Mouse (Mus musculus): ENCODE measurements at regions not wholly inside any gene's neighbourhood (a gene's known extent, or its start where the extent isn't known, plus 50 kb on each side); places are given as distances from the start of the nearest gene placed in this dataset.

GRCm38 (mm10) chr2:45736278-45736677, 619.1 kb upstream of the Zeb2 start:
- DNase-seq: no peak

DNA sequence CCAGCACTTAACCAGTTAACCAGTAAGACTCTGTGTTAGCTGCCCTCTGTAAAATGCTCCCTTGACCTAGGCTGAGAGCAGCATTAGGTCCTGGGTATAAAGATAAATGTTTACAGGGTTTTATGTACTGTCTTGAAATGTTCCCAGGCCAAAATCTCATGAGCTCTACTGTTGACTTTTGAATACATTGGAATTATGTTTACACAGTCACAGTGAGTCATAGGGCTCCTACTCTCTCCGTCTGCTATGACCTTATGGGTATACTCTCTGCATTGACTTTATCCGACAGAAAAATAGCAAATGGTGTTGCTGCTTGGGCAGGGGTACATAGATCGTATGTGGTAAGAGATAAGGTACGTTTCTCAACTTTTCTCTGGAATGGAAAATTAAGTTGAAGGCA, 596.8 kb upstream of the Zeb2 start:
- DNase-seq: no peak

- DNase-seq: no peak
Measured at GRCm38 (mm10) chr2:45707026-45707425, 589.8 kb upstream of the Zeb2 start.

GRCm38 (mm10) chr2:45702511-45702910, 585.3 kb upstream of the Zeb2 start:
- no peak for DNase-seq

- no peak for DNase-seq
Measured at GRCm38 (mm10) chr2:45700578-45700977, 583.4 kb upstream of the Zeb2 start.

DNA sequence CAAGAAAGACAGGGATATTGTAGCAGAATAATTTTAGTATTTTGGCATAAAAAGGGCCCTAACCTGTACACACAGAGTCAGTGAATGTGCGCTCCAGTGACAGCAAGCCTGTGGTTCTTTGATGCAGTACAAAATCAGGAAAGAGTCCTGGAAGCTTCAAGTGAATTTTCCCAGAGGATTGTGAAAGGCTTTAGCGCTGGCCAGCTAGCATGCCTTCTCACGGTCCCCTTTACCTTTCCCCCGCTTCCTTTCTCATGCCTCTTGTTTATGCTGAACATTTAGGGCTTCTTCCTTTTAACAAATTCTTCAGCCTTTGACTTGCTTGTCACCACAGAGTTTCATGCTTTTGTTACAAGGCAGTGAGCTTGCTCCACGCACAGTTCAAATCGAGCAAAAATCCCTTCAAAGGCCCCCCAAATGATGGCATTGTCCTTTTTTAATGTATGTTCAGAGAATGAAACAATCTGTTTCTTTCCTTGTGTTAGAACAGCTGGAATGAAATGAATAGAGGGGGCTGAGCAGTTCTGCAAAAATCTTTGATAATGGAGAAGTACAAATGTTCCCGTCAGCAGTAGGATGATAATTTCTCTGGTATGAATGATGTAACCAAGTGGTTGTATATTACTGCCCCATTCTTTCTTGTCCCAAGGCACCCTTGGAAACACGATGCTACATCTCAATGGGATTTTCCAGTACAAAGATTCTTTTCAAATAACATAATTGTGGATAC, 576.3 kb upstream of the Zeb2 start:
- no peak for DNase-seq

DNA sequence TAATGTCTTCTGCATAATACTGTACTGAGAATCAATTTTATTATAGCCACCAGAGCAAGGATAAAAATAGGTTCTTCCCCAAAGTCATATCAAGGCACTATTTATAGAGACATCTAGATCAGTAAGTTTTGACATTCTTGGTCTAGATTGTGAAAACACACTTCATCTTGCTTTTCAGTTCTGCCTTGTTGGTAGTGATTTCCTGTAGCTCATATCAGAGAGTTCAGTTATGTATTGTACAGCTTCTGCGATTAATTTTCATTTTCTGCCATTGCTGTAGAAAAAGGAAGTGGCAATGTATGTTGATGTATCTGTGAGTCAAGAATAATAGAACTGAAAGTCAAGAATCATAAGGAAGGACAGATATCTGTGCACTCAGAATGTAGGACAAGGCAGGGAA, 575.6 kb upstream of the Zeb2 start:
- DNase-seq: no peak

DNA sequence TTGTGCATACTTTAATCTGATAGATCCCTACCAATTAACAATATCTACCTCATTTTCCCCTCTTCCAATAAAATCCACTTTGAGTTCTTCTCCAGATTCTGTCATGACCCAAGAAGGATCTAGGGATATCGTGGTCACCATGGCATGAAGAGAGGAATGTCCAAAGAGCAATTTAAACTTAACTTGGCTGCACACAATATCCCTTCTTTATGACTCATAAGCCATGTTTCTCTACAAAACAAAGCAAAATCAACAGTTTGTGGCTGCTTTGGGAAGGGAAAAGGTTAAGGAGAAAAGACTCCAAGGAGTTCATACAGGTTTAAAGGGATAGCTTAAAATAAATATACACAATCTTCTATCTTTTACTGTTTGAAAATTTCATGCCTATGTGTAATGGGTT, 571.8 kb upstream of the Zeb2 start:
- no peak for DNase-seq

- DNase-seq: no peak
Measured at GRCm38 (mm10) chr2:45681251-45681650, 564.1 kb upstream of the Zeb2 start.

- no peak for DNase-seq
Measured at GRCm38 (mm10) chr2:45679101-45679895, 562.1 kb upstream of the Zeb2 start.

- DNase-seq: no peak
Measured at GRCm38 (mm10) chr2:45678685-45679084, 561.5 kb upstream of the Zeb2 start.

- DNase-seq: no peak
Measured at GRCm38 (mm10) chr2:45675776-45676175, 558.6 kb upstream of the Zeb2 start.

DNA sequence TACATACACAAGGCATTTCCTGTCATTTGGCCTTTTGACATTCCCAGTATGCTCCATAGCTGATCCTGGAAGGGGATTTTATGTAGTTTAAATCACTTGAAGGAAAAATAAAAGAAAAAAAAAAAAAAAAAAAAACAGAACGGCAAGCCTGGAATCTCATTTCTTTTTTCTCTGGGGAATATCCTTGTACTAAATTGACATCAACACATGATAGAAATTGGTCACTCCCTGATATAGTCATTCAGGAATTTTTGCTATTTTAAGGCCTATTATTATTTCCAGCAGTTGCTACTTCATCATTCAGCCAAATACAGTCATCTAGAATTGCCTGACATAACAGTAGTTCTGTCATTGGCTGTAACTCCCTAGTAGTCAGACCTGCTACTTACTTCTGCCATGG, 538.8 kb upstream of the Zeb2 start:
- no peak for DNase-seq

- no peak for DNase-seq
Measured at GRCm38 (mm10) chr2:45654693-45655092, 537.5 kb upstream of the Zeb2 start.

DNA sequence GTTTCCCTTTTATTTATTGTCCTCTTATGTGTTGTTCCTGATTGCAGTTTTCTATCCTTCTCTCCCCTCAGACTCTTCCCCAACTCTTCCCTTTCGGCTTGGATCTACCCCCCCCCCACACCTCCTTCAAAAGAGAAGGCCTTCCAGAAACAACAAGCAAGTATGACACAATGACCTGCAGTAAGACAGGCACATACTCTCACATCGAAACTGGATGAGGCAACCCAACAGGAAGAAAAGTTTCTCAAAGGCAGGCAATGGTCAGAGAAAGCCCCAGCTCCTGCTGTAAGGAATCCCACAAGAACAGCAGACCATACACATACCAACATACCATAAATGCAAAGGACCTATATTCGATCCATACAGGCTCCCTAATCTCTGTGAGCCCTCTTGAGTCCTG, 535.8 kb upstream of the Zeb2 start:
- no peak for DNase-seq

DNA sequence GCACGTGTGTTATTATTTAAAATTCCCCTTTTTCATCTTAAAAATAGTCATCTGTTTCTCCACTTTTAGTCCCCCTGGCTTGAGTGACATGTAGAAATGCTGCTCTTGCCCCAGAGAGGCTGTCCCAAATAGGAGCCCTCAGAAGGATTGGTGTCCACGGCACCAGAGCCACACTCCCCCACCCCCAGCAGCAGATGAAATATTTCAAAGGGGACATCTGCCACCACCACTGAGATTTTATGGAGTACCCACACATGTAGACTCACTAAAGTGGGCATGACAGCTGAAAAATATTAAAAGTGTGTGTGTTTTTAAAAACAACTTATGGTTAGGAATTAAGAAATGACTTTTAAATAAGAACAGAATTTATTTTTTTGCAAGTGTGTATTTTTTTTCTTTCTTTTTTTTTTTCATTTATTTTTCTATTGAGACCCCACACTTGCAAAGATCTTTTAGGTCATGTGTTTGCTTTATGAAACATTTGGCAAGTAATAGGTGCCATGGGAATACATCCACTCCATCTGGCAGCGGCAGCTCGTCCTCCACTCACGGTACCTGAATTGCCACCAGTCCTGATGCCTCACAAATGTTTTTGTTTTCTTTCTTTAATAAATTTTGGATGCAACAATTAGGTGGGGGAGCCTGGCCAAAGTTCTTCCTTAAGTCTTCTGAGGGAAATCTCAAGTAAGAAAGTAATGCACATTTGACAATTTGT, 533.2 kb upstream of the Zeb2 start:
- no peak for DNase-seq

GRCm38 (mm10) chr2:45647846-45648245, 530.7 kb upstream of the Zeb2 start:
- no peak for DNase-seq

DNA sequence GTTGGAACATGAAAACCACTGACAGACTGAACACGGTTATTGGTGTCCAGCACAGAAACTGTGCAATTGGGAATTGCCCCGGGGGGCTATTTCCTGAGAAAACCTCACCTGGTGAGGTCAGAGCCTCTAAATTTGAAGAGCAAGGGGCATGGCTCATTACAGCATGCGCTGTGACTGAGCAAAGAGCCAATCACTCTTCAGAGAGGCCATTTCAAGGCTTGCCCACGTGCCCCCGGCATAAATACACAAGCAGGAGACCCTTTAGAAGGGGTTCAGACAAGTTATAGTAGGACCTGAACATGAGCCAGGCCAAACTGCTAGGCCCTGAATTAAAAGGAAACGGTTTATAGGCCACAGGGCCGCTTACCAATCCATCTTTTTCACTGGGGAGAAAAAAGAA, 512.9 kb upstream of the Zeb2 start:
- no peak for DNase-seq

DNA sequence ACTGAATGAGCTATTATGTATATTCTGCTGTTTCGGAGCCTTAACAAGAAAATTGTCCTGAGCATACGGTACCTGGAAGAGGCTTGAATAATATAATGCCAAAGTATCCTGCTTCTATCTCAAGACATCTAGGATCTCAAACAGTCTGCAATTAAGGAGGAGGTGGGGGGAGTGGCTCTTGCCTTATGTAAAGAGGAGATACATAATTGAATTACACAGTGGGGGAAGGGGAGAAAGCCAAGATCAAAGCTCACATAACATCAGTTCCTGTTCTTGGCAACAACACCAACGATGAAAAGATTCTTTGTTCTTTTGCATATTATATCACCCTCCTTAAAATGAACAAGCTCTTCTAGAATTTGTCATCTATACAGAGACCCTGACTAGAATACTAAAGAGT, 512.4 kb upstream of the Zeb2 start:
- DNase-seq: no peak

- DNase-seq: no peak
Measured at GRCm38 (mm10) chr2:45623056-45623455, 505.9 kb upstream of the Zeb2 start.

- no peak for DNase-seq
Measured at GRCm38 (mm10) chr2:45608926-45609325, 491.7 kb upstream of the Zeb2 start.

GRCm38 (mm10) chr2:45607393-45607792, 490.2 kb upstream of the Zeb2 start:
- no peak for DNase-seq

DNA sequence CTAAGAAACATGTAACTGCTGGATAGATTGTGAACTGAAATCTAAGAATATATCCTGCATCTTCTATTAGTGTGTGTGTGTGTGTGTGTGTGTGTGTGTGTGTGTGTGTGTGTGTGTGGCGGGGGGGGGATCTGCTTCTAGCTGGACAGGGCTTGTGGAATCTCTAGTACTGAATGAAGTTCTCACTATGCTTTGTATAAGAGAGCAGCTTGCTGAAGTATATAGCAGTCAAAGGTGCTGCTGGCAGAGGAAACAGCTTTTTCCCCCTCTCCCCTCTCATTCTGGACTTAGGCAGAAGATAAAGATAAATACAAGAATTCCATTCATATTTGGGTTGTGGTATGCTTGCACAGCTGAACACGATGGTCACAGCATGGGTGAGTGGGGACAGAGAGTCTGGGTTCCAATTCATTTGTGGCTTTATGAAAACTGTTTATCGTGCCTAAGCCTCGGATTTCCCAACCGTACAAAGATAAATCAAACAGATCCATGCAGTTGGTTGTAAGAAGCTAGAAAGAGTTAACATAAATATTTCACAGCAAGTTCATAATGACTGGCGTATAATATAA, 484.2 kb upstream of the Zeb2 start:
- DNase-seq: no peak

- no peak for DNase-seq
Measured at GRCm38 (mm10) chr2:45593765-45594164, 476.6 kb upstream of the Zeb2 start.

All from kidney, adult 11 months (tissue).